Mouse (Mus musculus) megakaryocyte progenitor cell, adult 5-6 weeks (primary cell): ENCODE measurements around the gene L3hypdh. TPM values are rescaled to one million over a fixed set of nuclear protein-coding genes. Genes with fewer than 3 reads are reported as not detected.
"Not testable (repeated sequence)": the region's sequence is repeated elsewhere in the genome, so short reads cannot be mapped to it uniquely, and the experiment has no call there.

Experiments used
- ATAC-seq: replicated peaks from 2 replicates; pipeline ENCODE4 v1.8.0; 2016; ENCODE audit warnings: mild to moderate bottlenecking, moderate TSS enrichment, inconsistent platforms; ENCODE audit not compliant: poor library complexity
- total RNA-seq, 2 experiments: library from RNA; stranded (forward) in 1 of 2; stranded (reverse) in 1 of 2; fragments of 157-497, 149-512 nt in 1 of 2; fragments of 200-1000 nt in 1 of 2; gene quantifications; 2 replicates each; pipeline versions ENCODE4 v1.2.3 to v1.2.4; 2015 to 2017

Gene L3hypdh
- total RNA-seq, 2 experiments from 2014 or later = 1.7 to 1.8 TPM

GRCm38 (mm10) chr12:72053851-72054250 is 31.4 kb downstream of the L3hypdh start:
- no peak for ATAC-seq

- peak; percentile 76 for ATAC-seq
Observed at GRCm38 (mm10) chr12:72053303-72053702, 31.9 kb downstream of the L3hypdh start.

DNA sequence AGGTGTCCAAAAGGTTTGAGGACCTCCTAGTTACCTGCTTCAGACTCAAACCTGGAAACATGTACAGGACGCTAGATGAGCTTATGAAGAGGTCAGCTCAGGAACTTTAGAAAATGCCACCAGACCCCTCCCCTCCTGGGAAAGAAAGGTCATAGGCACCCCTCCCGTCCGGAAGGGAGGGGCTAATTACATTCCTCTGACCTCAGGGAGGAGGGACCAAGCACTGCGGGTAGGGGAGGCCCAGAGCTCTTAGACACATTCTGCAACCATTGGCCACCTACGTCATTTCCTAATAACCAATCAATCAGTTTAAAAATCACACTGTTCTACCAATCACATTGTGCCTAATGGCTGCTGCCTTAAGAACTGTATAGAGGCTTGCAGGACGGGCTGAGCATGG is 32.7 kb downstream of the L3hypdh start:
- ATAC-seq = no peak

DNA sequence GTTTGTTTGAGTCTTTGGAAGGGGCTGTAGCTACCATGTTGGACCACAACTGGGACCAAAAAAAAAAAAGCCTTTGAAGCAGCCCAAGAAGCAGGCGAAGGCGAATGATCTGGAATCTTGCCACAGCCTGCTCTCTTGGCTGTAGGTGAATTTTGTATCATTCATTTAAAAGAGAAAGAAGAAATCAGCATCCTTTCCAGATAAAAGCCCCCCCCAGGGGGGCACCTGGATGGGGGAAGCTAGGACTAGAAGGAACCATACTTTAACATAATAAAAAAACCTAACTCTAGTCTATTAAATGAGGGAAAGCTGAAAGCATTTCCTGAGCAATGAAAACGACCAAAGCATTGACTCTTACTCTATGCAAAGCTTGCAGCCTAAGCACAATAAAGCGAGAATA is 34.4 kb downstream of the L3hypdh start:
- no peak for ATAC-seq

DNA sequence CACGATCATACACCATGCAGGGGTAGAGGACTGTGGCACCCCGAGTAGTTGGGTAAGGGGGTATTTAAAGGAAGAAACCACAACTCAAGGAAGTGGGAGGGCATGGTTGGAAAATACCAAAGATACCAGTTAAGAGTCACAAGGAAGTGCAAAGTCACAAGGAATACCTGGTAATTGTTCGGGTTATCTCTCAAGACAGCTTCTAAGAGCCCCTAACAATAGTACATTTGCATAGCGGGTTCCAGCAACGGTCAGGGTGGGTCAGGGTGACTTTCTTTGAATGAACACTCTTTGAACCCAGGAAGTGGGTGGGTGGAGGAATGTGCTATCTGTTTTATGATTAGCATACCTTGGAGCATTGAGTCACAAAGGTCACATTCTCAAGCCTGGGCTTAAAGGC is 35.1 kb downstream of the L3hypdh start:
- not testable (repeated sequence) for ATAC-seq

- peak; percentile 83 for ATAC-seq
Observed at GRCm38 (mm10) chr12:72047513-72047912, 37.7 kb downstream of the L3hypdh start.

- ATAC-seq = no peak
Observed at GRCm38 (mm10) chr12:72041238-72041637, 44.0 kb downstream of the L3hypdh start.

DNA sequence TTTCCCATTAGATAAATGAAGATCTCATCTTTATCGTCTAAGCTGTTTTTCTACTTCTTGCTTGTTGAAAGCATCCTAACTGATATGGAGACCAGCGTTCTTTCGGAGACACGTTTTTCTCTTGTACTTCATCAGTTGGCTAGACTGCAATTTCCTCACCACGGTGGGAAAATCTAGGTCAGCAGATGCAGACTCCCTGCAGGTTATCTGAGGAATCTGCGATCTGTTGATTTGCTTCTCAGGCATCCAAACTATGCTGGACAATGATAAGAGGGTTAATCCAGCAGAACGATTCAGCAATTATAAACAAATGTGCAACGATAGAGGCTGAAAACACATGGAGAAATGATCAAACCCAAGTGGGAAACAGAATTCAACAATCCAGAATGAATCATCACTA is 45.7 kb downstream of the L3hypdh start:
- ATAC-seq = no peak

- no peak for ATAC-seq
Observed at GRCm38 (mm10) chr12:72038866-72039265, 46.4 kb downstream of the L3hypdh start.

DNA sequence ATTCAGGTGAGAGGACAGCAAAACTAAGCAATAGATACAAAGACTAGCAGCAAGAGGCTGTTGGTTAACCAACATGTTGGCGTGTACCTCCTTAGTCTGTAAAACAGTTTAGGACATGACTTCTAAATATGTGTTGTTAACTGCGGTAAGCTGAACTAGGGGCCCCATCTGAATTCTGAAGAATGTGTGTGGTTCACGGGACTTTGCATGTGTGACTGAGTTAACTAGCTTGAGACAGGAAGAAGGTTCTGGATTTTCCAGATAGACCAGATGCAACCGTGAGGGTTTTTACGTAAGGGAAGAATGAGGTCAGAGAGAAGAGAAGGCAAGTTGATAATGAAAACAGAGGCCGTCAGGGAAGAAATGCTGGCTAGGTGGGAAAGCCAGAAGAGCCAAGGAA is 48.2 kb downstream of the L3hypdh start:
- no peak for ATAC-seq

- no peak for ATAC-seq
Observed at GRCm38 (mm10) chr12:72036097-72036661, 49.1 kb downstream of the L3hypdh start.

DNA sequence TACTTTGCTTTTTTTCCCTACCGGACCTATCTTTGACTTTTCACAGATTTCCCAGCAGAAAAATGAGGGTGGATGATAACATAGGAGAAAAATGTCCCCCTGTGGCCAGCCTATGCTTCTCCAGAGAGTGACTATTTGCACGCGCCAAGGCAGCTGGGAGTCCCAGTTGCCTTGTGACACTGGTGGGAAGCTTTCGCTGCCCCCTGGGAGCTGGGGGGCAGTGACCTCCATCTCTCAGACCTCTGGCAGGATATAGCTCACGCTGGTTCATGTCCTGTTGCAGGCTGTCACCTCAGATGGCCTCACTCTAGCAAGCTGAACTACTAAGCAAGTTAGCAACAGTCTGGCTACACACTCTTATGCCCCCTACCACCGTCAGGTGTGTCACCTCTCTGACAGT is 53.4 kb downstream of the L3hypdh start:
- no peak for ATAC-seq

DNA sequence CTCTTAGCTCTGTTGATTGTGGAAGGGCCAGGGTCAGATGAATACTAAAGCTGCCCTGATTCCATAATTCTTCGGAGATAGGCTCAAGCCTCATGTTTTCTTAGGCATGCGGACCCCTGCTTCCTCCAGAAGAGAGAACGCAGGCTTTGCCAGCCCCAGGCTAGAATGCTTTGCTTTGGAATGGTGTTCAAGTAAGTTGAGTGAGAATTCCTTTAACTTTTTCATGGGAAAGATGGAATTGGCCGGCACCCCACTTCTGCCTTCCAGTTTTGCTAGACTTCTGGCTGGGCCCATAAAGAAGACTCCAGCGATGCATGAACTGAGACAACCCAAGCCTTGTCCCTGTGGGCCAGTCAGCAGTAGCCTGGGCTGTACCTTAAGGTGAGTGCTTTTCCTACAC is 54.1 kb downstream of the L3hypdh start:
- no peak for ATAC-seq

- ATAC-seq = no peak
Observed at GRCm38 (mm10) chr12:72025275-72025795, 59.9 kb downstream of the L3hypdh start.

GRCm38 (mm10) chr12:72023572-72023971 is 61.7 kb downstream of the L3hypdh start:
- no peak for ATAC-seq

Other genes starting within 250 kb of the L3hypdh start
- 0.32 TPM in 1 of 2 replicates, not detected in the other for gene Gpr135, start 14.3 kb downstream of the L3hypdh start, total RNA-seq (2015)
- 0.07 TPM in 1 of 2 replicates, not detected in the other for gene Gpr135, start 14.3 kb downstream of the L3hypdh start, total RNA-seq (2017)
- 33.8 and 41.6 TPM in 2 replicates for gene Jkamp, start 150 bp upstream of the L3hypdh start, total RNA-seq (2015)
- gene Jkamp, start 150 bp upstream of the L3hypdh start, total RNA-seq (2017) = 17.0 and 23.6 TPM in 2 replicates
- gene Ccdc175, start 99.6 kb upstream of the L3hypdh start, total RNA-seq (2015) = not detected in 2 replicates
- not detected in 2 replicates for gene Ccdc175, start 99.6 kb upstream of the L3hypdh start, total RNA-seq (2017)